Mouse (Mus musculus) hindbrain, postnatal 0 days (tissue): ENCODE results near the gene Gm13090. TPM values are rescaled to one million over a fixed set of nuclear protein-coding genes. Genes with fewer than 3 reads are reported as not detected.

Source experiments
- ATAC-seq: fragments of 200-750 bp; cut with Nextera tagmentation; 2 replicates; pipeline ENCODE4 v1.8.0; 2017; ENCODE audit warnings: mild to moderate bottlenecking, moderate TSS enrichment, moderate library complexity
- DNase-seq: peaks from one replicate; pipeline ENCODE4 v3.0.0-alpha.2; 2015; ENCODE audit warnings: low spot score
- H3K27ac ChIP-seq: fragments of 300-500 bp; sonication (generic); 2 replicates; pipeline ENCODE4 v1.5.1; 2014; ENCODE audit warnings: mild to moderate bottlenecking
- H3K27me3 ChIP-seq: fragments of 300-500 bp; sonication (generic); 2 replicates; pipeline ENCODE4 v1.6.1; 2014; ENCODE audit warnings: low read length, mixed read lengths; ENCODE audit not compliant: insufficient read depth
- H3K36me3 ChIP-seq: fragments of 300-500 bp; sonication (generic); 2 replicates; pipeline ENCODE4 v1.6.1; 2014; ENCODE audit warnings: low read length, mixed read lengths; ENCODE audit not compliant: insufficient read depth
- H3K4me1 ChIP-seq: fragments of 300-500 bp; sonication (generic); 2 replicates; pipeline ENCODE4 v1.6.1; 2014; ENCODE audit warnings: antibody characterized with exemption, low read length, mixed read lengths; ENCODE audit not compliant: insufficient read depth
- H3K4me2 ChIP-seq: fragments of 300-500 bp; sonication (generic); 2 replicates; pipeline ENCODE4 v1.6.1; 2014; ENCODE audit warnings: low read depth, mild to moderate bottlenecking, low read length, moderate library complexity, mixed read lengths
- H3K4me3 ChIP-seq: fragments of 300-500 bp; sonication (generic); 2 replicates; pipeline ENCODE4 v1.5.1; 2014; ENCODE audit warnings: low read length
- H3K9ac ChIP-seq: fragments of 300-500 bp; sonication (generic); replicated peaks from 2 replicates; pipeline ENCODE4 v1.6.1; 2014; ENCODE audit warnings: mild to moderate bottlenecking, low read length, moderate library complexity, mixed read lengths
- H3K9me3 ChIP-seq: fragments of 300-500 bp; sonication (generic); 2 replicates; pipeline ENCODE4 v1.6.1; 2016; ENCODE audit warnings: low read length, mixed read lengths
- CTCF ChIP-seq: IDR thresholded peaks from 2 replicates; pipeline ENCODE4 v1.5.1; 2016; ENCODE audit warnings: antibody characterized with exemption, control low read depth, low read depth
- WGBS: fragments of 180-500 bp; shearing (Covaris S2); extraction: QIAGEN DNeasy Blood & Tissue Kit; methylation state at CpG from one replicate; pipeline ENCODE4 v1.1.7; 2014; 5-methylcytosine and 5-hydroxymethylcytosine counted together
- polyA plus RNA-seq: library from polyadenylated mRNA; unstranded; fragments of >200 nt; fragmentation: Nextera tagmentation; extraction: Ambion mirVana; gene quantifications from 2 replicates; pipeline ENCODE4 v1.2.1, GENCODE M21; 2015
- total RNA-seq: library from RNA; depleted of rRNA; stranded (reverse); fragments of >200 nt; gene quantifications from 2 replicates; pipeline ENCODE4 v1.2.3, GENCODE M21; 2014; rRNA removed

The Gm13090 gene
- total and polyA plus RNA-seq, 2 experiments from 2014 or later = not detected

GRCm38 (mm10) chr4:151133760-151134159, 44.4 kb downstream of the Gm13090 start:
- DNase-seq (no peak), ATAC-seq (no peak)
- H3K9ac ChIP-seq = no peak overlapping the region
- H3K36me3 ChIP-seq = no peaks in the 10 kb centered on the region
- H3K27ac ChIP-seq = no peak overlapping the region
- no peaks in the 10 kb centered on the region for H3K9me3 ChIP-seq
- H3K4me3 ChIP-seq = no peak overlapping the region
- no peak overlapping the region for H3K4me2 ChIP-seq
- TF ChIP-seq CTCF = no peak
- peaks cover 25% of the 10 kb centered on the region for H3K4me1 ChIP-seq
- no peaks in the 10 kb centered on the region for H3K27me3 ChIP-seq
- 58% methylated on average over 4 of the region's 4 CpGs for WGBS

DNA sequence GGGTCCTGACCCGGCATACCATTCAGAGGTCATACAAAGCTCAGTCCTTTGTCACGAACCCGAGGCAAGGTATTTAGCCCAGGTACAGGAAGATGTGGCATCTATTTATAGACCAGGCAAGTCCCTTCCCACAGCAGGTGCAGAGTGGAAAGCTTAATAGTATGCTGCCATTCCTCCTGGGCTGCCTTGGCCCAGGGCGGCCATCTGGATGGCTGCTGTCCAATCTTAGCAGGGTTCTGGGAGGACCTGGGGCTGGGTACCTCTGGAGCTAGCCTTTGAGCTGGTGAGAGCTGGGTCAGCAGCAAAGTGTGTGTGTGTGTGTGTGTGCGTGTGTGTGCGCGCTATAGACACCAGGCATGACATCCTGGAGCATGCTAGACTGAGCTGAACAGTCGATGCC, 46.1 kb downstream of the Gm13090 start:
- peaks cover 30% of the 10 kb centered on the region for H3K4me1 ChIP-seq
- no peaks in the 10 kb centered on the region for H3K36me3 ChIP-seq
- 68% methylated on average over 8 of the region's 8 CpGs for WGBS
- H3K9ac ChIP-seq = no peak overlapping the region
- no peak overlapping the region for H3K27ac ChIP-seq
- H3K4me2 ChIP-seq = no peak overlapping the region
- H3K27me3 ChIP-seq = no peaks in the 10 kb centered on the region
- no peak overlapping the region for H3K4me3 ChIP-seq
- DNase-seq (no peak), ATAC-seq (no peak)
- no peaks in the 10 kb centered on the region for H3K9me3 ChIP-seq
- no peak for TF ChIP-seq CTCF

GRCm38 (mm10) chr4:151137701-151138100, 48.3 kb downstream of the Gm13090 start:
- DNase-seq (no peak), ATAC-seq (no peak)
- no peak for TF ChIP-seq CTCF
- Histone ChIP-seq H3K9me3 (no peaks in the 10 kb centered on the region), H3K27me3 (no peaks in the 10 kb centered on the region), H3K4me2 (no peak overlapping the region), H3K36me3 (no peaks in the 10 kb centered on the region), H3K4me3 (no peak overlapping the region), H3K27ac (no peak overlapping the region), H3K9ac (no peak overlapping the region; the same call in 1 of the 2 replicates), H3K4me1 (peaks cover 29% of the 10 kb centered on the region)
- WGBS = 52% methylated on average over 5 of the region's 5 CpGs

DNA sequence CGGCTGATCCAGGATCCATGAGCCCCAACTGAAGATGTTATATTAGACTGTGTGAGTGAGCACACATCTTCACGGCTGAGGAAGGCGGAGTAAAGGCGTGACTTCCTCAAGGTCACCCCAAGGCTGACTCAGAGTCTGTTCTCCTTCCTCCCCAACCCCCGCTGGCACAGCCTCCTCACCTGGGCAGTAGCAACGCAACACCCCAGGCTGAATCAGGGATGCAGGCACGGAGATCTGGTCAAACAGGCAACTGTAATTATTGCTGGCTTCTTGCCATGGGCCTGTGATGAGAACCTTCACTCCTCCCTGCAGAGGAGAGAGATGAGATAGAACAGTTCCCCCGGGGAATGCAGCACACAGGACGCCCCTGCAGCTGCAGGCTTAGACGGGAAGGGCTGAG, 48.8 kb downstream of the Gm13090 start:
- Histone ChIP-seq H3K9ac (peak overlapping the region; percentile 21; the same call in 1 of the 2 replicates), H3K9me3 (no peaks in the 10 kb centered on the region), H3K4me3 (no peak overlapping the region), H3K4me1 (peaks cover 29% of the 10 kb centered on the region), H3K27ac (no peak overlapping the region), H3K27me3 (no peaks in the 10 kb centered on the region), H3K36me3 (no peaks in the 10 kb centered on the region), H3K4me2 (no peak overlapping the region)
- DNase-seq (peak; percentile 61), ATAC-seq (no peak)
- 20% methylated on average over 10 of the region's 10 CpGs for WGBS
- no peak for TF ChIP-seq CTCF

GRCm38 (mm10) chr4:151138586-151138985, 49.2 kb downstream of the Gm13090 start:
- ATAC-seq (no peak), DNase-seq (no peak)
- WGBS = 15% methylated on average over 2 of the region's 2 CpGs

GRCm38 (mm10) chr4:151139053-151139840, 49.9 kb downstream of the Gm13090 start:
- peak; percentile 88 for TF ChIP-seq CTCF
- DNase-seq = peak; percentile 96
- no peaks in the 10 kb centered on the region for H3K36me3 ChIP-seq
- no peaks in the 10 kb centered on the region for H3K27me3 ChIP-seq
- ATAC-seq = peak; percentile 36
- H3K4me3 ChIP-seq = 0 out of 2 replicates have a peak overlapping the region, but pooled peaks have one; percentile 3
- peak overlapping the region; percentile 29; the same call in 1 of the 2 replicates for H3K9ac ChIP-seq
- peak overlapping the region; percentile 45 for H3K4me2 ChIP-seq
- peak overlapping the region; percentile 92 for H3K27ac ChIP-seq
- no peaks in the 10 kb centered on the region for H3K9me3 ChIP-seq
- H3K4me1 ChIP-seq = peaks cover 29% of the 10 kb centered on the region
- 4% methylated on average over 20 of the region's 20 CpGs for WGBS

More at GRCm38 (mm10) chr4:151138586-151138985, 49.2 kb downstream of the Gm13090 start:
- Histone ChIP-seq H3K27me3 (no peaks in the 10 kb centered on the region), H3K9me3 (no peaks in the 10 kb centered on the region), H3K4me2 (peak overlapping the region; percentile 45; the same call in 1 of the 2 replicates), H3K4me3 (no peak overlapping the region), H3K9ac (peak overlapping the region; percentile 21; the same call in 1 of the 2 replicates), H3K36me3 (no peaks in the 10 kb centered on the region), H3K4me1 (peaks cover 29% of the 10 kb centered on the region), H3K27ac (peak overlapping the region; percentile 92)
- no peak for TF ChIP-seq CTCF

GRCm38 (mm10) chr4:151140368-151140982, 51.1 kb downstream of the Gm13090 start:
- ATAC-seq = peak; percentile 79

More at GRCm38 (mm10) chr4:151140368-151140982, 51.1 kb downstream of the Gm13090 start:
- Histone ChIP-seq H3K4me3 (no peak overlapping the region), H3K27me3 (no peaks in the 10 kb centered on the region), H3K4me2 (peak overlapping the region; percentile 53), H3K9ac (no peak overlapping the region; the same call in 1 of the 2 replicates), H3K9me3 (no peaks in the 10 kb centered on the region), H3K27ac (peak overlapping the region; percentile 92), H3K4me1 (peaks cover 29% of the 10 kb centered on the region), H3K36me3 (no peaks in the 10 kb centered on the region)
- WGBS = 3% methylated on average over 20 of the region's 20 CpGs
- TF ChIP-seq CTCF = peak; percentile 13; the same call in 1 of the 2 replicates
- DNase-seq = peak; percentile 95

Other genes with a start within 250 kb of the Gm13090 start
- gene Errfi1, start 235.7 kb upstream of the Gm13090 start, total RNA-seq = 32.4 and 38.8 TPM in 2 replicates
- 22.2 and 23.2 TPM in 2 replicates for gene Errfi1, start 235.7 kb upstream of the Gm13090 start, polyA plus RNA-seq
- 126 and 135 TPM in 2 replicates for gene Park7, start 175.1 kb upstream of the Gm13090 start, total RNA-seq
- gene Park7, start 175.1 kb upstream of the Gm13090 start, polyA plus RNA-seq = 449 and 470 TPM in 2 replicates
- 0.52 and 2.4 TPM in 2 replicates for gene Tnfrsf9, start 175.0 kb upstream of the Gm13090 start, total RNA-seq
- gene Tnfrsf9, start 175.0 kb upstream of the Gm13090 start, polyA plus RNA-seq = 0.09 and 0.34 TPM in 2 replicates
- gene Uts2, start 92.5 kb upstream of the Gm13090 start, total RNA-seq = not detected in 2 replicates
- 0.74 and 0.79 TPM in 2 replicates for gene Uts2, start 92.5 kb upstream of the Gm13090 start, polyA plus RNA-seq
- 4.0 and 11.4 TPM in 2 replicates for gene Per3, start 44.9 kb upstream of the Gm13090 start, total RNA-seq
- gene Per3, start 44.9 kb upstream of the Gm13090 start, polyA plus RNA-seq = 4.7 and 5.0 TPM in 2 replicates
- gene Vamp3, start 31.6 kb upstream of the Gm13090 start, total RNA-seq = 34.2 and 35.2 TPM in 2 replicates
- gene Vamp3, start 31.6 kb upstream of the Gm13090 start, polyA plus RNA-seq = 56.3 and 57.0 TPM in 2 replicates